Mouse (Mus musculus) mature B cell (primary cell): Measurements from ENCODE around the gene Kcnk18.

Source experiments
- in situ Hi-C: fragments of 300-500 bp; cut with MboI; formaldehyde crosslinking; loops from 2 replicates; pipeline ENCODE4 v1.14.3; 2019

Gene Kcnk18

GRCm38 (mm10) chr19:59218991-59219390, at the start of gene Kcnk18:
Kcnk18 (plus strand) TSS chr19:59219214.
- in situ Hi-C loops, result no loop called here

DNA sequence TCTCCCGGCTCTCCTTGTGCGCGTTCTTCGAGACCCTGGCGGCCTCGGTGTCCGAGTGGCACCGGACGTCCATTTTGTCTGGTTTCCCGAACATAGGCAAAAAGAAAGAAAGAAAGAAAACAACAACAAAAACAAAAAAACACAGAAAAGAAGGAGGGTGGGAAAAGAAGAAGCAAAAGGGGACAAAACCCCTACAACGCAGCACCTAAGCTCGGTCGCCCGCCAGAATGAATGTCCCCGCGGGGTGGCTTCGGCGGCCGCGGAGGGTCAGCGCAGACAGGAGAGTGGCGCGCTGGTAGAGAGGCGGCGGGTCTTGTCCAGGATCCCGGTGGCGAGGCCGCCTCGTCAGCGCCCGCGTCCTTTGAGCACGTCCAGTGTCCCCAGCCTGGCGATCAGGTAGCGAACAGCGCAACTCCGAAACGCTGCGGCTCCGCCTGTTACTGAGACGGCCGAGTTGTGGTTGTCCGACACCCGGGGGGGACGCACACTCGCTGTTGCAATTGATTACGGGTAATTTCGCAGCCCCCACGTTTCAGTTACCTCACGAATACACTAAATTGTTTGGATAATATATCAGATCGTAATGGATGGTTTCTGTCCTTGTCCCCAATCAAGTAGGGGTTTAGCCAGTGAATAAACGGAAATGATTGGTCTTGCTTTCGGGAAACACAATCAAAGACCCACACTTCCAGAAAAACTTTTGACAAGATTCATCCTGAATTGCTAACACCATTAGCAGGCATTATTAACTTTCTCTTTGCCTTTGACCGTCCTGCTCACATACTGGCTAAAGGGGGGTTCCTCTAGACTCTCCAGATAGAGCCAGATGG, 48.9 kb upstream of the Kcnk18 start, which contains the start of gene Vax1:
Vax1 (minus strand) TSS at position 121 of the 830 bp plus-strand sequence.
- in situ Hi-C loops, result no loop called here

- in situ Hi-C loops, result no loop called here
Measured at GRCm38 (mm10) chr19:59170766-59171095, 48.3 kb upstream of the Kcnk18 start.

DNA sequence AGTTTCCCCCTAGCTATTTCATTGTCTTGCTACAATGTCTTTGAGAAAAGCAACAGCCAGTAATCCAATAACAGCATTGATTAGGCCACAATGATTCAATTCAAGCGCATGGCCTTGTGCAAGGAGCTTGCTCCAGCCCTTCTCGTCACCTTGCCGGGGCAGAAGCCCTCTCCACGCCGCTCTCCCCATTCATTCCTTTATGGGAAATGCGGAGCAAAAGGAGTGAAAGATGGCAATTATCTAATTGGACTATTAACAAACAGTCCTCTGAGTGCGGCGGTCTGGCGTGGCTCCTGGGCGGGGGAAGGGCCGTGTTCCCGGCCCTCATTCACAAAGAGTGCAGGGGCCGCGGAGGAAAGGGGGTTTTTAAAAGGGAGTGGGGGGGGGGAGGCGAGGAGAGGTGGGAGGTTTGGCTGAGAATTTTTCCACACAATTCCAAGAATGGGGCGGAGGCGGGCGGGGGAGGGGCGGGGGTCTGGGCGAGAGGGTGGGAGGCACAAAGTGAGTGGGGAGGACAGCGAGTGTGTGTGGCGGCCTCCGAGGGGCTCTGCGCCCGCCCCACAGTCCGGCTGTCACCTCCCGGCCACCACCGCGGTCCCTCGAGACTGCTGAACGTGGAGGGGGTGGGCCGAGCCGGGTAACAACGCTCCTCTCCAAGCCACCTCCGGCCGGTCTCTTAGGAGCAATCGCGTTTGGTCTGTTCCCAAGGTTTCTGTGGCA, 47.7 kb upstream of the Kcnk18 start:
- in situ Hi-C loops, result no loop called here

DNA sequence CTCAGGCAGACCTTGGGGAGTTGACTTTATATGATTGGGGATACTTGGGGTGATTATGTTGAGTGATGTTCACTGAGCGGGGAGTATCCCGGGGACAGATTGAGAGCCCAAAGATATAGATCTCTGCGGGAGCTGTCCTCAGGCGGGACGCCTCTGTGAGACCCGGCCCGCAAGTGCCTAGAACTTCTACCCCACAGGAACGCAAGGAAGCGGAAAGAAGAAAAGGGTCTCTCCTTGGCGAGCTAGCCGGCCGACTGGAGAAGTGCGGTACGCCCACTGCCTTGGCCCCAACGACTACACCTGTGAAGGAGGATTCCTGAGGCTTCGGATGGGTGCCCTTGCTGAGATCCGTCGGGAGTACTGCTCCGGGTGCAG, 47.2 kb upstream of the Kcnk18 start:
- in situ Hi-C loops, result no loop called here

- in situ Hi-C loops, result no loop called here
Measured at GRCm38 (mm10) chr19:59172781-59173180, 46.2 kb upstream of the Kcnk18 start.

GRCm38 (mm10) chr19:59173341-59174015, 45.5 kb upstream of the Kcnk18 start:
- in situ Hi-C loops, result no loop called here

GRCm38 (mm10) chr19:59184000-59184399, 35.0 kb upstream of the Kcnk18 start:
- in situ Hi-C loops, result no loop called here

GRCm38 (mm10) chr19:59188981-59189380, 30.0 kb upstream of the Kcnk18 start:
- in situ Hi-C loops, result no loop called here

GRCm38 (mm10) chr19:59190431-59191122, 28.4 kb upstream of the Kcnk18 start:
- in situ Hi-C loops, result loop anchor here (10.0 kb wide), 1 partner anchor 276 kb away; no protein-coding TSS in a partner anchor

DNA sequence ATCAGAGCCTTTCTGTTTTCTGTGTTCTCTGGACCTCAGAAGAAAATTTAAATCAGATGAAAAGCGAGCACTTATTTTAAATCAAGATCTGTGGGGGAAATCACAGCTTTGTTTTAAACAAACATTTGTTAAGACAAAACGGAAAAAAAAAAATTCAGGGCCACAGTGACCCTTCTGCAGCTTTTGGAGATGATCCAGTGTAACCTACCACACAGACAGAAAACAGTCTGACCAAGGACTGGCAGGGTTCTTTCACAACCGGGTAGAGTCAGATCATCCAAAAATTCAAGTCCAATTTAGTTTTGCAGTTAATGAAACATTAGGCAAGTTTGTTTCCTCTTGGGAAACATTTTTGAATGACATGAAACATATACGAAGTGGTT, 27.9 kb upstream of the Kcnk18 start:
- in situ Hi-C loops, result loop anchor here (10.0 kb wide), 1 partner anchor 276 kb away; no protein-coding TSS in a partner anchor

DNA sequence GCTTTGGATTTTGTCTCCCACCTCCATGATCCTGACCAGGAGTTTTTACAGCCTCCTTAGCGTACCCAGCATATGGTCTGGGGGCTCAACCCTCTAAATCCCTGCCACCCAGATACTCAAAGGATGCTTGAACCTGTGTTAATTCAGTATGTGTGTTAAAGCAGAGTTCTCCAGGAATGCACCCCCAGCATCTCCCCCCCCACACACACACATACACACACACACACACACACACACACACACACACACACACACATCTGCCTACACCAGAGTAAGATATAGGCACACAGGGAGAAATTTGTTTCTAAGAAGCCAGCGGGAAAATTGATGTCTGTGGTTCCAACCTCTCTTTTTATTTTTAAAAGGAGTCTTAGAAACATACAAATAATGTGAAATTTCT, 26.5 kb upstream of the Kcnk18 start:
- in situ Hi-C loops, result loop anchor here (10.0 kb wide), 1 partner anchor 278 kb away; no protein-coding TSS in a partner anchor

DNA sequence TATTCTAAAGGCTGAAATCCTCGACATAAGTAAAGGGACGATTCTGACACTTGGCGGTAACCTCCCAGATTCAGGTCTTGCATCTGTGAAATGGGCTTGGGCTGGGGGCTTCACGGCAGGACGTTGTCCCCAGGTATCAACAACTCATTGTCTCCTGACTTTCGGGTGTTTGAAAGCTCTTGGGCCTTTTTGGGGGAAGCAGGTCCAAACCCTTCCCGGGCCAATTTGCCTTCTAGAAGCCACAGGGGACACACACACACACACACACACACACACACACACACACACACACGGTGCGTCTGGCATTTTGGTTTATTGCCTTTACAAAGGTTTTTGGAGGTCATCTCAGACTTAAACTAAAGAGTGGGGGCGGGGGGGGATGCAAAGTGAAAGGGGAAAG, 25.6 kb upstream of the Kcnk18 start:
- in situ Hi-C loops, result loop anchor here (10.0 kb wide), 1 partner anchor 279 kb away; no protein-coding TSS in a partner anchor

- in situ Hi-C loops, result loop anchor here (10.0 kb wide), 1 partner anchor 279 kb away; no protein-coding TSS in a partner anchor
Measured at GRCm38 (mm10) chr19:59193986-59194820, 24.8 kb upstream of the Kcnk18 start.

DNA sequence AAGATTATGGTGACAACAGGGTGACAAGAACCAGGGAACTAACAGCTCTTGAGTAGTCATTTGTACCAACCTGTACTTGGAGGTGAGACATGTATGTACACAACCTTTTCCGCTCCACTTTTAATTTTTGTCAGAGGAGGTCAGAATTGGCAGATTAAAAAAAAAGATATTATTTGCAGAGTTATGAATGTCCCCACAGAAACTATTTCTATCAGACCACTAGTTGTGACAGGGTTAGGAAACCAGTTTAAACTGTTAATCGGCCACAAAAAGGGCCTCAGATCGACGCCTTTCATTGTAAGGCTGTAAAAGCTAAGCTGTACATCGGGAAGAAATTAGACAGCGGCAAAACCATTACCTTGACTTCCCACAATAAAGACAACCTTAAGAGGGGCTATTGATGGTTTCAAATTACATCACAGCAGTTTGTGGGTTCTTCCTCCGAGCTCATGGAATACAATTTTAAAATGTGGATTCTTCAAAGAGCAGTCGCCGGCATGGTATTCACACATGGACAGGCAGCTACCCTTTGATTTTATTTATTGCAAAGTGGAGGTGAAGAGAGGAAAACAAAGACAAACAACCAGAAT, 23.7 kb upstream of the Kcnk18 start:
- in situ Hi-C loops, result loop anchor here (10.0 kb wide), 1 partner anchor 280 kb away; no protein-coding TSS in a partner anchor

DNA sequence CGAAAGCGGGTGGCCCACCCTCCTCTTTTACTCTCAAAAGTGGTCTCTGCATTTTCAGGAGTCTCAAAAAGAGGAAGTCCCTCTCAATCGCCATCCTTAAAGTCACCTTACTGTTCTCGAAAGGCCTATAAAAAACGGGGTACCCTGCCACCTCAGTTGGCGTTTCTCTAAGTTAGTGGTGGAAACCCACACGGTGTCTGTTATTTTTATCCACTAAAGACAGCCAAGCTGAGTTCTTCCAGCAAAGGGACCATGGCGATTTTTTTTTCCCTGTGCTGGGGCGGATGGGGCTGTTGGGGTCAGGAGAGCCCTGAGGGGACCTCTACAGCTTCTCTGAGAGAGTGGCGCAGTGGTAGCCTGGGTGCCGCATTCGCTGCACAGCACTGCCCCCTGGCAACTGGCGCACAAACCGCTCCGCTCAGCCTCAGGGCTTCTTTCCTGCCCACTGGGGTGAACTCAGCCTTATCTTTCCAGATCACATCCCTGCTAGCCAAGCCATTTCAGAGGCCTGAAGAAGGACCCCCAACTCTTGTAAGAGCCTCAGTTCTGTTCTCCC, 22.8 kb upstream of the Kcnk18 start:
- in situ Hi-C loops, result loop anchor here (10.0 kb wide), 1 partner anchor 281 kb away; no protein-coding TSS in a partner anchor

DNA sequence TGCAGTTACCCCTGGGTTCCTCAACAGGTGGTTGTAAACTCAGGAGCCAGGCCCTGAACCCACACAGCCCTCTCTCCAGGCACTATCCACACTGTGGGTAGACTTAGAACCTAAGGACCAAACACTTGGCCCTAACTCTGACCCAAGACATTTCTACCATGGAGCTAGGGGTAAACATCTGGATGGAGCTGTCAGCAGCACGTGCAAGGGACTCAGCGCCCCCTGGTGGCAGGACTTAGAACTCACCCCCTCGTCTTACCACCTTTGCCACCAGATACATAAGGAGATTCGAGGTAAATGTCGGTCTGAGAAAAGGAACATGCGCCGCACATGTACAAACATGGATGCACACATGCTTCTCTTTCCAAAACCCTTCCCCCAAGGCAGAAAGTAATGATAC, 20.9 kb upstream of the Kcnk18 start:
- in situ Hi-C loops, result loop anchor here (10.0 kb wide), 1 partner anchor 283 kb away; no protein-coding TSS in a partner anchor

- in situ Hi-C loops, result no loop called here
Measured at GRCm38 (mm10) chr19:59208475-59208874, 10.5 kb upstream of the Kcnk18 start.

DNA sequence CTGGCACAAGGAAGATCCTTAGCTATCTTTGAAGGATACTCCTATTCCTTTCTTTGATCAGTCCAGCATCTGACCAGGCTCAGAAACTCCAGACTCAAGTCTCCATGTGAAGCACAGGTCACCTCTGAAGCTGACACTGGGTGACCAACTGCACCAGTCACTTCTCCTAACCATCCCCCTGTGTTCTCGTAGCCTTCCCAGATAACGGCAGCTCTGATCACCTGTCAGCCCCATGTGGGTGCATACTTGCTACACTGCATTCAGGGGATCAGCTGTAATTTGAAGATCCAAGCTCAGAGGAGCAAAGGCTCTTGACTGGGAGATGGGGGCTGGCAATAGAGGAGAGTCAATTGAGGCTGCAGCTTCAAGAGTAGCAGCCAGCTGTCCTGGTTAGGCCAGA, 10.0 kb upstream of the Kcnk18 start:
- in situ Hi-C loops, result no loop called here

DNA sequence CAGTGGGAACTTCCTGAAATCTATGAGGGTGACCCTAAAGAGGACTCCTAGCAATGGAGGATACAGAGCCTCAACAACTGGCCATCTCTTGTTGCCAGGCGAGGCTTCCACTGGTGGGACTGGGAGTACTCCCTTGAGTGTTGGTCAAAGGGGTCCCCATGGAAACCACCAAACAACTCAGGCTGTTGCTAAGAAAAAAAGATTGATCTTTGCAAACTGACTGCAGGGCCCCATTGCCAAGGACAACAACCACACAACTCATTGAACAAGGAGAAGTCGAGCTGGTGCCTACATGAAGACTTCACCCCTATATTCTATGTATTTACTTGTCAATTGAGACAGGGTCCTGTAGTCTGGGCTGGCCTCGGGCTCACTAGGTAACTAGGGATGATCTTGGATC, 2.1 kb upstream of the Kcnk18 start:
- in situ Hi-C loops, result no loop called here
